Mouse (Mus musculus) forebrain, embryonic 12.5 days (tissue): ENCODE measurements at regions not wholly inside any gene's neighbourhood (a gene's known extent, or its start where the extent isn't known, plus 50 kb on each side); places are given as distances from the start of the nearest gene placed in this dataset.

Experiments
- ATAC-seq: fragments of 200-750 bp; cut with Nextera tagmentation; 2 replicates; pipeline ENCODE4 v1.8.0; 2017; ENCODE audit warnings: moderate TSS enrichment; ENCODE audit not compliant: low FRiP score
- H3K27ac ChIP-seq: fragments of 300-500 bp; sonication (generic); 2 replicates; pipeline ENCODE4 v1.5.1; 2016; ENCODE audit warnings: mild to moderate bottlenecking
- H3K27me3 ChIP-seq: fragments of 300-500 bp; sonication (generic); 2 replicates; pipeline ENCODE4 v1.6.1; 2016; ENCODE audit warnings: mild to moderate bottlenecking
- H3K36me3 ChIP-seq: fragments of 300-500 bp; sonication (generic); replicated peaks from 2 replicates; pipeline ENCODE4 v1.6.1; 2016; ENCODE audit warnings: mild to moderate bottlenecking
- H3K4me1 ChIP-seq: fragments of 300-500 bp; sonication (generic); 2 replicates; pipeline ENCODE4 v1.6.1; 2016
- H3K4me2 ChIP-seq: fragments of 300-500 bp; sonication (generic); 2 replicates; pipeline ENCODE4 v1.6.1; 2016; ENCODE audit warnings: mild to moderate bottlenecking, moderate library complexity
- H3K4me3 ChIP-seq: fragments of 300-500 bp; sonication (generic); replicated peaks from 2 replicates; pipeline ENCODE4 v1.5.1; 2016; ENCODE audit warnings: mild to moderate bottlenecking
- H3K9ac ChIP-seq: fragments of 300-500 bp; sonication (generic); 2 replicates; pipeline ENCODE4 v1.6.1; 2016; ENCODE audit warnings: mild to moderate bottlenecking
- H3K9me3 ChIP-seq: fragments of 300-500 bp; sonication (generic); 2 replicates; pipeline ENCODE4 v1.6.1; 2016
- WGBS: fragments of 180-500 bp; shearing (Covaris S2); methylation state at CpG from one replicate; pipeline ENCODE4 v1.1.7; 2016; 5-methylcytosine and 5-hydroxymethylcytosine counted together

DNA sequence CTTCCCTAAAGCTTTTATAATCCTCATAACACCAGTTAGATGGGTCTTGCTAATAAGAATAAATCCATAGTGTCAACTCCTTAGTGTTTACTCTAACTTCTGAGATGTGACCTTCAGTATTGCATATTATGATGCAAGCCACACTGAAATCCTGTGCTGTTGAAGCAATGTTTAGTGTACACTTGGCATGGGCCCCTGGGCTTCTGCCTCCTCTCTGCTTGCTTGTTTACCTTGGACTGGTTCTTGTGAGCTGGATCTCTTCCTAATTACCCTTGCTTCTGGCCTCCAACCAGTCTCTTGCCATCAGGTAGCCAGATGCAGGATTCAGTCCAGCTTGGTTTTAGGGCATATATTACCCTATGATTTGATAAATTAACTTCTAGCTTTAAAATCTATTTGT lies 57.0 kb downstream of the Rgs2 start:
- no peak overlapping the region for H3K9ac ChIP-seq
- no peaks in the 10 kb centered on the region for H3K27me3 ChIP-seq
- H3K27ac ChIP-seq = no peak overlapping the region
- H3K4me3 ChIP-seq = no peak overlapping the region
- H3K36me3 ChIP-seq = no peaks in the 10 kb centered on the region
- H3K4me2 ChIP-seq = no peak overlapping the region
- no peaks in the 10 kb centered on the region for H3K4me1 ChIP-seq
- no peaks in the 10 kb centered on the region for H3K9me3 ChIP-seq
- ATAC-seq = no peak

DNA sequence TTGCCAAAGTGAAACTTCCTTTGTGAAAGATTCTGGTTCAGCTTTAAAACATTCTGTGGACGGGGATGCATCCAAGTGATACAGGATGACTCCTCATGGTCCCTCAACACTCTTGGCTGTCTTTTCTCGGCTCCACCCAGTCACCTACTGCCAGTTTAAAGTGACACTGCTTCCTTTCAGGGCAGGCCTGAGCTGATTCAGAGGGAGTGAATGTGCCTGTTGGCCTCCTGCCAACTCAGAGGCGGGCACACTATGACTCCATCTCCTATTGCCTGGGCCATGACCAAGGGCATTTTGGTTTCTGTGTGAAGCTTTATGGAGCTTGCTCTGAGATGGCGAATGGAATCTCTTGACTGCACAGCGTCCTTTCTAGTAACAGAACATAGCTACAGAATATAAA lies 62.5 kb downstream of the Rgs2 start:
- 65% methylated on average over 5 of the region's 5 CpGs for WGBS

DNA sequence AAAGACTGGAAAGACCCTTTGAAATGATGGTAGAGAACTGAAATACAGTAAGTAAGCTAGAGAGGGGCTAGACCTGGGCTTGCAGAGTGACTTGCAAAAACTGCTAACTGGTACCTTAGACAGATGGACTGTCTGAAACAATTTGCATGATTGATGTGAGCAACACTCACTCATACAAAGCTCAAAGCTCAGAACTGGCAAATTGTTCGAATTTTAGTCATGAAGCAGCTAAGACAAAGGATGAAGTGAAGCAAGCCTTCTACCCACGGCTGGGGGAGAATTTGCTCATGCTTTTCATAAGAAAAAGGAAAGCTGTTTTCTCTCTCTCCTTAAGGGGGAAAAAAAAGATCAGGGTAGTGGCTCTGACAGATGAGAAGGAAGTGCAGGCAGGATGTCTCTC lies 64.5 kb downstream of the Rgs2 start:
- Histone ChIP-seq H3K27ac (no peak overlapping the region), H3K36me3 (no peaks in the 10 kb centered on the region)
- 46% methylated on average over 2 of the region's 2 CpGs for WGBS

More for the DNA sequence above, 62.5 kb downstream of the Rgs2 start:
- H3K4me1 ChIP-seq = no peaks in the 10 kb centered on the region
- no peak overlapping the region for H3K4me2 ChIP-seq
- H3K9ac ChIP-seq = no peak overlapping the region
- no peaks in the 10 kb centered on the region for H3K27me3 ChIP-seq
- no peak overlapping the region for H3K27ac ChIP-seq
- ATAC-seq = peak; percentile 87; the same call in 1 of the 2 replicates
- no peaks in the 10 kb centered on the region for H3K9me3 ChIP-seq
- H3K36me3 ChIP-seq = no peaks in the 10 kb centered on the region
- H3K4me3 ChIP-seq = no peak overlapping the region

GRCm38 (mm10) chr1:143938569-143938968 lies 65.4 kb downstream of the Rgs2 start:
- no peaks in the 10 kb centered on the region for H3K4me1 ChIP-seq
- WGBS = 80% methylated on average over 3 of the region's 3 CpGs
- no peak overlapping the region for H3K27ac ChIP-seq
- ATAC-seq = peak; percentile 21; the same call in 1 of the 2 replicates
- H3K36me3 ChIP-seq = no peaks in the 10 kb centered on the region
- no peak overlapping the region for H3K4me3 ChIP-seq
- no peaks in the 10 kb centered on the region for H3K27me3 ChIP-seq
- H3K9me3 ChIP-seq = no peaks in the 10 kb centered on the region
- no peak overlapping the region for H3K9ac ChIP-seq
- H3K4me2 ChIP-seq = no peak overlapping the region

More for the DNA sequence above, 64.5 kb downstream of the Rgs2 start:
- no peak overlapping the region for H3K9ac ChIP-seq
- H3K4me3 ChIP-seq = no peak overlapping the region
- no peak overlapping the region for H3K4me2 ChIP-seq
- no peak for ATAC-seq
- no peaks in the 10 kb centered on the region for H3K27me3 ChIP-seq
- H3K4me1 ChIP-seq = no peaks in the 10 kb centered on the region
- H3K9me3 ChIP-seq = no peaks in the 10 kb centered on the region

GRCm38 (mm10) chr1:143930798-143931197 lies 73.2 kb downstream of the Rgs2 start:
- 87% methylated on average over 3 of the region's 3 CpGs for WGBS

GRCm38 (mm10) chr1:143929567-143930165 lies 74.3 kb downstream of the Rgs2 start:
- Histone ChIP-seq H3K36me3 (no peaks in the 10 kb centered on the region), H3K4me1 (no peaks in the 10 kb centered on the region; the same call in 1 of the 2 replicates), H3K27ac (no peak overlapping the region), H3K9me3 (no peaks in the 10 kb centered on the region), H3K9ac (no peak overlapping the region), H3K27me3 (no peaks in the 10 kb centered on the region), H3K4me2 (no peak overlapping the region), H3K4me3 (no peak overlapping the region)
- 71% methylated on average over 5 of the region's 5 CpGs for WGBS
- no peak for ATAC-seq

More at GRCm38 (mm10) chr1:143930798-143931197, 73.2 kb downstream of the Rgs2 start:
- Histone ChIP-seq H3K9me3 (no peaks in the 10 kb centered on the region), H3K27me3 (no peaks in the 10 kb centered on the region), H3K4me2 (no peak overlapping the region), H3K9ac (no peak overlapping the region), H3K4me1 (no peaks in the 10 kb centered on the region; the same call in 1 of the 2 replicates), H3K4me3 (no peak overlapping the region), H3K27ac (no peak overlapping the region), H3K36me3 (no peaks in the 10 kb centered on the region)
- no peak for ATAC-seq

DNA sequence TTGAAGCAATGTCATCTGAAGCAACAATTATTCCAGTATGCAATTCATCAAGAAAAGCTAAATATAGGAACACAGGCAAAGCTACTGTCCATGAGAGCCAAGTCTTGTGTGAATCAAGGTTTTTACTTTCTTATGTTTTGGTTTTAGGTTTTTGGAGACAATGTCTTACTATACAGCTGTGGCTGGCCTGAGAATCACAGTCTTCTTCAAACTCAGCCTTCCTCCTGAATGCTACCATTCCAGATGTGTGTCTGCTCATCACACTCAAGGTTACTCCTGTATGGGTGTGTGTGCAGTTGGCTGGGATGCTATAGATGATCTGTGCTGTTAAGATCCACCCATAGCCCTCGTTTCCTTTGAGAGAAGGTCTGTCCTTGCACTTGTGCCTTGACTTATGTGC lies 81.5 kb downstream of the Rgs2 start:
- Histone ChIP-seq H3K9ac (no peak overlapping the region), H3K9me3 (no peaks in the 10 kb centered on the region), H3K27ac (no peak overlapping the region), H3K36me3 (no peaks in the 10 kb centered on the region), H3K4me3 (no peak overlapping the region), H3K4me2 (no peak overlapping the region), H3K27me3 (no peaks in the 10 kb centered on the region), H3K4me1 (peaks cover 9% of the 10 kb centered on the region)
- 58% methylated on average over 1 of the region's 1 CpGs for WGBS
- no peak for ATAC-seq

DNA sequence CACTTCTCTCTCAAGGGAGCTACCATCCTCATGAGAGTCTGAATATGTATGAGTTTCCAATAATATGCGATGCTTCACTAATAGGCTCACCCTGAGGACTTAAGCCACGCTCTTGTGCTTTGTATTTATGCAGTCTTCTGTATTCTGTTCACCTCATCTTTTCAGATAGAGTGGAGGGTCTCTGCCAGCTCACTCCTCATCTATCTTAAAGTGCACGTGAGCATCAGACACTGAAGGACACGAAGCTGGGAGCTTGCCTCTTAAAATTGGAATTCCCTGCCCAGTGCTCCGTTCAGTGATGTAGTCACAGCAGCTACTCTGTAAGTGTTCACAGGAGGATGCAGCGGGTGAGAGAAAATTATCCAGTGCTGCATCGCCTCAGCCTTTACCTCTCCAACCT lies 83.7 kb downstream of the Rgs2 start:
- ATAC-seq = peak; percentile 53; the same call in 1 of the 2 replicates
- no peak overlapping the region for H3K27ac ChIP-seq
- no peaks in the 10 kb centered on the region for H3K36me3 ChIP-seq
- no peak overlapping the region for H3K4me2 ChIP-seq
- no peak overlapping the region for H3K4me3 ChIP-seq
- peaks cover 9% of the 10 kb centered on the region for H3K4me1 ChIP-seq
- no peaks in the 10 kb centered on the region for H3K9me3 ChIP-seq
- H3K9ac ChIP-seq = no peak overlapping the region
- no peaks in the 10 kb centered on the region; the same call in 1 of the 2 replicates for H3K27me3 ChIP-seq
- WGBS = 26% methylated on average over 7 of the region's 7 CpGs

- no peak overlapping the region for H3K9ac ChIP-seq
- no peaks in the 10 kb centered on the region for H3K36me3 ChIP-seq
- no peak overlapping the region for H3K4me2 ChIP-seq
- H3K4me1 ChIP-seq = peaks cover 9% of the 10 kb centered on the region
- H3K27ac ChIP-seq = no peak overlapping the region
- WGBS = 81% methylated on average over 5 of the region's 5 CpGs
- H3K9me3 ChIP-seq = no peaks in the 10 kb centered on the region
- H3K27me3 ChIP-seq = no peaks in the 10 kb centered on the region; the same call in 1 of the 2 replicates
- no peak overlapping the region for H3K4me3 ChIP-seq
- no peak for ATAC-seq
These were observed 85.0 kb downstream of the Rgs2 start for GRCm38 (mm10) chr1:143918949-143919348.

DNA sequence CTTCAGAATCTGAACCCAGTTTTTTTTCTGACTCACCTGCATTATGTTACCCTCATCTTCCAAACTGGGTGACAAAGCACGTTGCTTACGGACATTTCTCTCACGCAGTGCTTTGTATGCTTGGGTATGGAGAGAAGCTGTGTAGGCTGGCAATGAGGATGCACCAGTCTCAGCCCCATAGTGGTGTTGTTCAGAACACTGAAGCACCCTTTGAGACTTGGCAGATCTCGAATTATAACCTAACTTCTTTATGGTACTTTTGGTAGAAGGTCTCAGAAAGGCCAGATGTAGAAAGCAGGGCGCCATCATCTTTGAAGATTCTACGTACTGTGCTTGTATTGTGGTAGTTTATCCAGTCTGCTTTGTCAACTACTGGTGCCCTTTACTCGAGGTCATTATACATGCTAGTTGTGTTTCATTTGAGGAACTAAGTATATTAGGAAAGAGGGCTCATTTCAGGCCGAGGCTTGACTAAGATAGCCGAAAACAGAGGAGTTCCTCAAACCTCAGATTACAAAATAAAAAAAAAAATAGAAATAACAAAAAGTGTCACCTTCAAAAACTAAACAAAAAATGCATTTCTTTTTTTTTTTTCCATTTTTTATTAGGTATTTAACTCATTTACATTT lies 85.7 kb downstream of the Rgs2 start:
- H3K27ac ChIP-seq = no peak overlapping the region
- H3K27me3 ChIP-seq = no peaks in the 10 kb centered on the region; the same call in 1 of the 2 replicates
- 92% methylated on average over 9 of the region's 9 CpGs for WGBS
- no peak overlapping the region for H3K9ac ChIP-seq
- H3K36me3 ChIP-seq = no peaks in the 10 kb centered on the region
- H3K4me2 ChIP-seq = no peak overlapping the region
- H3K4me1 ChIP-seq = peaks cover 9% of the 10 kb centered on the region
- no peak for ATAC-seq
- no peak overlapping the region for H3K4me3 ChIP-seq
- H3K9me3 ChIP-seq = no peaks in the 10 kb centered on the region

GRCm38 (mm10) chr1:143917623-143918022 lies 86.3 kb downstream of the Rgs2 start:
- H3K4me1 ChIP-seq = peaks cover 9% of the 10 kb centered on the region
- ATAC-seq = no peak
- H3K36me3 ChIP-seq = no peaks in the 10 kb centered on the region
- no peak overlapping the region for H3K4me3 ChIP-seq
- no peaks in the 10 kb centered on the region for H3K9me3 ChIP-seq
- WGBS = 85% methylated on average over 5 of the region's 5 CpGs
- no peak overlapping the region for H3K4me2 ChIP-seq
- no peaks in the 10 kb centered on the region; the same call in 1 of the 2 replicates for H3K27me3 ChIP-seq
- no peak overlapping the region for H3K9ac ChIP-seq
- no peak overlapping the region for H3K27ac ChIP-seq

DNA sequence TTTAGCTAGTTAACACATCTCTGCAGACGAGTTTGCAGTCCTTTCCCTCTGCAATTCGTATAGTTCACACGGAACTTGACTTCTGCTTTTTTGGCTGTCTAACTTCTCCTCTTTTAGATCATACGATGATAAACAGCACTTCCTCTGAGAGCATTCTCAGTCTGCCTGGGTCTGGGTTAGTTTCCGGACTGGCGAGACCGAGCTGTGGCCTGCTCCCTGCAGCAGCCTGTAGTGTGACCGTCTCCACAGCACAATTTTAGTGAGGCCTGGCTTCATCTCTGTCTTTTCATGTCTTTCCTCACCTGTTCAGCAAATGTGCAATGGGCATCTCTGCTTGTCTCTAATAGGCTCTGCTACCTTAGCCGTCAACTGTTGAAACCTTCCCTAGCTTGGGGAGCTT lies 87.4 kb downstream of the Rgs2 start:
- Histone ChIP-seq H3K27ac (no peak overlapping the region), H3K4me1 (peaks cover 9% of the 10 kb centered on the region), H3K4me2 (no peak overlapping the region), H3K9me3 (no peaks in the 10 kb centered on the region), H3K27me3 (no peaks in the 10 kb centered on the region; the same call in 1 of the 2 replicates), H3K9ac (no peak overlapping the region), H3K36me3 (no peaks in the 10 kb centered on the region), H3K4me3 (no peak overlapping the region)
- WGBS = 87% methylated on average over 9 of the region's 9 CpGs
- ATAC-seq = no peak

- Histone ChIP-seq H3K9me3 (no peaks in the 10 kb centered on the region), H3K27ac (no peak overlapping the region), H3K9ac (no peak overlapping the region), H3K36me3 (no peaks in the 10 kb centered on the region), H3K4me1 (0 out of 2 replicates have a peak, but pooled peaks cover 3% of the 10 kb centered on the region), H3K27me3 (no peaks in the 10 kb centered on the region; the same call in 1 of the 2 replicates), H3K4me3 (no peak overlapping the region), H3K4me2 (no peak overlapping the region)
- WGBS = 84% methylated on average over 3 of the region's 3 CpGs
- no peak for ATAC-seq
These were observed 91.4 kb downstream of the Rgs2 start for GRCm38 (mm10) chr1:143912586-143912985.
